Mouse (Mus musculus) hindbrain, embryonic 14.5 days (tissue): Measurements from ENCODE around the gene Sbno1. TPM values are rescaled to one million over a fixed set of nuclear protein-coding genes. Genes with fewer than 3 reads are reported as not detected.

Experiments used
- ATAC-seq: fragments of 200-750 bp; cut with Nextera tagmentation; 2 replicates; pipeline ENCODE4 v1.8.0; 2017; ENCODE audit warnings: moderate number of reproducible peaks, mild to moderate bottlenecking, moderate TSS enrichment, moderate library complexity; ENCODE audit not compliant: low FRiP score
- DNase-seq: peaks from one replicate; pipeline ENCODE4 v3.0.0-alpha.2; 2015; ENCODE audit warnings: low spot score
- H3K27ac ChIP-seq: fragments of 300-500 bp; sonication (generic); 2 replicates; pipeline ENCODE4 v1.5.1; 2014; ENCODE audit warnings: mild to moderate bottlenecking, moderate library complexity
- H3K27me3 ChIP-seq: fragments of 300-500 bp; sonication (generic); 2 replicates; pipeline ENCODE4 v1.6.1; 2014; ENCODE audit warnings: mild to moderate bottlenecking, low read length, mixed read lengths; ENCODE audit not compliant: control insufficient read depth, insufficient read depth
- H3K36me3 ChIP-seq: fragments of 300-500 bp; sonication (generic); replicated peaks from 2 replicates; pipeline ENCODE4 v1.6.1; 2014; ENCODE audit not compliant: control insufficient read depth, insufficient read depth
- H3K4me1 ChIP-seq: fragments of 300-500 bp; sonication (generic); replicated peaks from 2 replicates; pipeline ENCODE4 v1.6.1; 2014; ENCODE audit warnings: antibody characterized with exemption, low read length, mixed read lengths; ENCODE audit not compliant: control insufficient read depth, insufficient read depth
- H3K4me2 ChIP-seq: fragments of 300-500 bp; sonication (generic); replicated peaks from 2 replicates; pipeline ENCODE4 v1.6.1; 2014; ENCODE audit warnings: mild to moderate bottlenecking, moderate library complexity
- H3K4me3 ChIP-seq: fragments of 300-500 bp; sonication (generic); replicated peaks from 2 replicates; pipeline ENCODE4 v1.5.1; 2014; ENCODE audit warnings: mild to moderate bottlenecking, low read length
- H3K9ac ChIP-seq: fragments of 300-500 bp; sonication (generic); 2 replicates; pipeline ENCODE4 v1.6.1; 2014
- H3K9me3 ChIP-seq: fragments of 300-500 bp; sonication (generic); 2 replicates; pipeline ENCODE4 v1.6.1; 2016; ENCODE audit warnings: low read length; ENCODE audit not compliant: control insufficient read depth
- WGBS: fragments of 180-500 bp; shearing (Covaris S2); extraction: QIAGEN DNeasy Blood & Tissue Kit; methylation state at CpG from one replicate; pipeline ENCODE4 v1.1.7; 2014; 5-methylcytosine and 5-hydroxymethylcytosine counted together
- polyA plus RNA-seq: library from polyadenylated mRNA; unstranded; fragments of >200 nt; fragmentation: Nextera tagmentation; extraction: Ambion mirVana; gene quantifications from 2 replicates; pipeline ENCODE4 v1.2.1, GENCODE M21; 2014

Gene Sbno1
- polyA plus RNA-seq, 1 experiment from 2014 or later: 87.6 TPM

- ATAC-seq (no peak), DNase-seq (no peak)
- 93% methylated on average over 7 of the region's 7 CpGs for WGBS
- Histone ChIP-seq H3K9me3 (no peaks in the 10 kb centered on the region), H3K27me3 (no peaks in the 10 kb centered on the region), H3K4me2 (no peak overlapping the region), H3K36me3 (peaks cover 99% of the 10 kb centered on the region), H3K4me1 (no peaks in the 10 kb centered on the region), H3K4me3 (no peak overlapping the region), H3K27ac (no peak overlapping the region), H3K9ac (no peak overlapping the region)
These were observed 32.1 kb downstream of the Sbno1 start for GRCm38 (mm10) chr5:124393726-124394125.

- Histone ChIP-seq H3K9ac (no peak overlapping the region), H3K4me2 (no peak overlapping the region), H3K4me1 (no peaks in the 10 kb centered on the region), H3K27me3 (no peaks in the 10 kb centered on the region), H3K27ac (no peak overlapping the region), H3K9me3 (no peaks in the 10 kb centered on the region), H3K36me3 (peaks cover 97% of the 10 kb centered on the region), H3K4me3 (no peak overlapping the region)
- over 99% methylated on average over 4 of the region's 4 CpGs for WGBS
- DNase-seq (no peak), ATAC-seq (no peak)
These were observed 33.4 kb downstream of the Sbno1 start for GRCm38 (mm10) chr5:124392412-124392811.

GRCm38 (mm10) chr5:124387932-124388331 is 37.9 kb downstream of the Sbno1 start:
- no peaks in the 10 kb centered on the region for H3K9me3 ChIP-seq
- H3K4me1 ChIP-seq: no peaks in the 10 kb centered on the region
- ATAC-seq (no peak), DNase-seq (peak; percentile 36)
- H3K4me2 ChIP-seq: no peak overlapping the region
- peaks cover 94% of the 10 kb centered on the region for H3K36me3 ChIP-seq
- H3K27ac ChIP-seq: no peak overlapping the region
- 88% methylated on average over 5 of the region's 5 CpGs for WGBS
- no peak overlapping the region for H3K4me3 ChIP-seq
- no peaks in the 10 kb centered on the region for H3K27me3 ChIP-seq
- no peak overlapping the region for H3K9ac ChIP-seq

GRCm38 (mm10) chr5:124380121-124380520 is 45.7 kb downstream of the Sbno1 start:
- Histone ChIP-seq H3K4me3 (no peak overlapping the region), H3K27me3 (no peaks in the 10 kb centered on the region), H3K9ac (no peak overlapping the region), H3K27ac (no peak overlapping the region), H3K9me3 (no peaks in the 10 kb centered on the region), H3K4me1 (no peaks in the 10 kb centered on the region), H3K36me3 (peaks cover 92% of the 10 kb centered on the region), H3K4me2 (no peak overlapping the region)
- 100% methylated on average over 1 of the region's 1 CpGs for WGBS
- DNase-seq (no peak), ATAC-seq (no peak)

GRCm38 (mm10) chr5:124377149-124377548 is 48.7 kb downstream of the Sbno1 start:
- Histone ChIP-seq H3K4me1 (no peaks in the 10 kb centered on the region), H3K4me2 (no peak overlapping the region), H3K36me3 (peaks cover 91% of the 10 kb centered on the region), H3K4me3 (no peak overlapping the region), H3K27me3 (no peaks in the 10 kb centered on the region), H3K27ac (no peak overlapping the region), H3K9me3 (no peaks in the 10 kb centered on the region), H3K9ac (no peak overlapping the region)
- 97% methylated on average over 4 of the region's 4 CpGs for WGBS
- DNase-seq: no peak
- no peak for ATAC-seq

GRCm38 (mm10) chr5:124376401-124376800 is 49.4 kb downstream of the Sbno1 start:
- ATAC-seq: no peak
- H3K4me2 ChIP-seq: no peak overlapping the region
- no peaks in the 10 kb centered on the region for H3K9me3 ChIP-seq
- no peak overlapping the region for H3K9ac ChIP-seq
- no peak for DNase-seq
- H3K27me3 ChIP-seq: no peaks in the 10 kb centered on the region
- peaks cover 91% of the 10 kb centered on the region for H3K36me3 ChIP-seq
- H3K4me3 ChIP-seq: no peak overlapping the region
- 97% methylated on average over 1 of the region's 1 CpGs for WGBS
- H3K27ac ChIP-seq: no peak overlapping the region
- H3K4me1 ChIP-seq: no peaks in the 10 kb centered on the region

GRCm38 (mm10) chr5:124374298-124374697 is 51.5 kb downstream of the Sbno1 start:
- Histone ChIP-seq H3K4me2 (no peak overlapping the region), H3K9me3 (no peaks in the 10 kb centered on the region), H3K27me3 (no peaks in the 10 kb centered on the region), H3K9ac (no peak overlapping the region), H3K27ac (no peak overlapping the region), H3K36me3 (peaks cover 91% of the 10 kb centered on the region), H3K4me3 (no peak overlapping the region), H3K4me1 (no peaks in the 10 kb centered on the region)
- WGBS: 98% methylated on average over 7 of the region's 7 CpGs
- ATAC-seq (no peak), DNase-seq (no peak)

- H3K4me2 ChIP-seq: no peak overlapping the region
- ATAC-seq: no peak
- 78% methylated on average over 3 of the region's 3 CpGs for WGBS
These were observed 59.1 kb downstream of the Sbno1 start for GRCm38 (mm10) chr5:124366721-124367120.

GRCm38 (mm10) chr5:124365754-124366153 is 60.0 kb downstream of the Sbno1 start:
- 92% methylated on average over 2 of the region's 2 CpGs for WGBS
- Histone ChIP-seq H3K27me3 (no peaks in the 10 kb centered on the region), H3K9ac (no peak overlapping the region), H3K9me3 (no peaks in the 10 kb centered on the region), H3K4me2 (no peak overlapping the region), H3K4me1 (no peaks in the 10 kb centered on the region), H3K36me3 (peaks cover 24% of the 10 kb centered on the region), H3K4me3 (no peak overlapping the region), H3K27ac (no peak overlapping the region)
- DNase-seq (no peak), ATAC-seq (no peak)

More at GRCm38 (mm10) chr5:124366721-124367120, 59.1 kb downstream of the Sbno1 start:
- Histone ChIP-seq H3K27ac (no peak overlapping the region), H3K9me3 (no peaks in the 10 kb centered on the region), H3K4me3 (no peak overlapping the region), H3K27me3 (no peaks in the 10 kb centered on the region), H3K4me1 (no peaks in the 10 kb centered on the region), H3K9ac (no peak overlapping the region), H3K36me3 (peaks cover 33% of the 10 kb centered on the region)
- DNase-seq: no peak
